In the genomic region with DNA sequence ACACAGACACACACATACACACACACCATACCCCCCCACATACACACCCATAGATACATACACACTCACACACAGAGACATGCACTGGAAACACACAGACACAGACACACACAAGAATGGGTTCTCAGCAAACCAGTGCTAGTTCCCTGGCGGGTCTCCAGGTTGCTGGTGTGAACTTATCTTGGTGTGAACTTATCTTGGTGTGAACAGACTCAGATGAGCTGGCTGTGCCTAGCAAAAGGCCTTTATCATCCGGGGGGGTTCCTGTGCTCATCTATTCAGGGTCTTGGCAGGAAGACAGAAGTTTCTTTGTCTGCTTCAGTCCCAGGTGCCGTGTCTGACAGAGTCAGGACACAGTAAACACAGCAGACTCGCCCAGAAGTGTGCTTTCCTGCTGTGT, we compare ENCODE assay signal across 1 mouse cellular context.
TF ChIP-seq lines count a peak whose summit lies in the region.

No protein-coding gene starts in this region.

TF ChIP-seq in MEL, 35 proteins besides CTCF, POLR2A, EP300 and RAD21 (continued from another document):
- TF ChIP-seq MEF2A (IDR thresholded peaks at IDR 0.05; ENCODE audit: extremely low read depth, insufficient replicate concordance, low read depth, low read length, poor library complexity, severe bottlenecking) (no peak), TBP (IDR thresholded peaks at IDR 0.05; ENCODE audit: low read depth, low read length) (no peak), TCF12 (IDR thresholded peaks at IDR 0.05; ENCODE audit: low read depth, low read length) (peak; percentile 21; the same call in 1 of the 2 replicates), ZKSCAN1 (IDR thresholded peaks at IDR 0.05; ENCODE audit: low read depth, low read length) (no peak), ZNF384 (IDR thresholded peaks at IDR 0.05; ENCODE audit: low read depth, low read length) (no peak), KAT2A (conservative IDR thresholded peaks at IDR 0.05; ENCODE audit: low read depth, low read length) (no peak), NRF1 (IDR thresholded peaks at IDR 0.05; ENCODE audit: insufficient read depth, low read depth, low read length, poor library complexity, severe bottlenecking) (no peak), CHD2 (IDR thresholded peaks at IDR 0.05; ENCODE audit: low read length) (no peak), TAL1 (IDR thresholded peaks at IDR 0.05; ENCODE audit: low read length) (0 out of 2 replicates have a peak, but pooled peaks have one; percentile 22), GATA1 (IDR thresholded peaks at IDR 0.05; ENCODE audit: low read depth, low read length) (peak; percentile 69; the same call in 1 of the 2 replicates), MYB (IDR thresholded peaks at IDR 0.05; ENCODE audit: low read depth, low read length) (no peak), NELFE (IDR thresholded peaks at IDR 0.05; ENCODE audit: low read depth, low read length) (no peak), SIN3A (IDR thresholded peaks at IDR 0.05; ENCODE audit: low read length) (no peak), GABPA (IDR thresholded peaks at IDR 0.05; ENCODE audit: low read depth, low read length) (no peak), POLR2AphosphoS2 (IDR thresholded peaks at IDR 0.05; ENCODE audit: low read length) (no peak), SMC3 (IDR thresholded peaks at IDR 0.05; ENCODE audit: low read depth, low read length) (no peak), MAFK (IDR thresholded peaks at IDR 0.05; ENCODE audit: borderline replicate concordance, low read depth, low read length) (no peak)
